ENCODE assay signal across 8 mouse cellular contexts in genomic region chr4:115738481-115738985, GRCm38 (mm10). TPM values are rescaled to one million over a fixed set of nuclear protein-coding genes. Genes with fewer than 3 reads are reported as not detected.
DNase-seq lines count a peak whose midpoint lies in the region; ATAC-seq and TF ChIP-seq lines count a peak whose summit lies in the region.

No protein-coding gene starts in this region.

- H3K36me3 ChIP-seq in heart, embryonic 11.5 days (ENCODE audit: control insufficient read depth, insufficient read depth, low read length) = peaks cover 7% of the 10 kb centered on the region
- H3K36me3 ChIP-seq in G1E (replicated peaks) = peaks cover 38% of the 10 kb centered on the region
- peaks cover 23% of the 10 kb centered on the region for H3K36me3 ChIP-seq in forebrain, embryonic 14.5 days (ENCODE audit: control insufficient read depth, insufficient read depth, low read length)
- peaks cover 12% of the 10 kb centered on the region for H3K36me3 ChIP-seq in limb, embryonic 14.5 days (ENCODE audit: control insufficient read depth, insufficient read depth, low read length)
- 0 out of 2 replicates have a peak, but pooled peaks cover 3% of the 10 kb centered on the region for H3K36me3 ChIP-seq in stomach, embryonic 15.5 days

- intact Hi-C loops in heart, postnatal 25 days (cut with DNase I) = loop anchor here (5.0 kb wide), 3 partner anchors 49 to 104 kb away; partner anchors contain the start of gene Mob3c

- no peak overlapping the region for H3K27ac ChIP-seq in heart, embryonic 11.5 days (ENCODE audit: low read depth, low read length)
- H3K27ac ChIP-seq in forebrain, embryonic 14.5 days (ENCODE audit: low read depth, low read length) = no peak overlapping the region
- H3K27ac ChIP-seq in limb, embryonic 14.5 days (replicated peaks; ENCODE audit: low read depth, low read length) = no peak overlapping the region
- no peak overlapping the region for H3K27ac ChIP-seq in stomach, embryonic 15.5 days

- no peak for TF ChIP-seq CTCF in G1E (IDR thresholded peaks at IDR 0.05; ENCODE audit: low read depth, low read length)

- 39% methylated on average over 13 of the region's 13 CpGs for WGBS in heart, embryonic 11.5 days (ENCODE audit: insufficient replicate concordance)
- WGBS in forebrain, embryonic 14.5 days = 40% methylated on average over 13 of the region's 13 CpGs
- WGBS in limb, embryonic 14.5 days = 42% methylated on average over 13 of the region's 13 CpGs
- WGBS in stomach, embryonic 15.5 days = 41% methylated on average over 13 of the region's 13 CpGs

- DNase-seq in heart, postnatal 25 days (ENCODE audit: low spot score) = no peak
- no peak for DNase-seq in G1E (ENCODE audit: low spot score)
- no peak for DNase-seq in forebrain, embryonic 14.5 days (ENCODE audit: low spot score)
- no peak for DNase-seq in limb, embryonic 14.5 days (ENCODE audit: low spot score)
- DNase-seq in frontal cortex, postnatal 10 days (ENCODE audit: low spot score in 2 of 2) = no peak
- DNase-seq in left cerebral cortex, adult 9 months (ENCODE audit: low spot score in 2 of 2) = no peak

- peak overlapping the region; percentile 87 for H3K4me2 ChIP-seq in heart, embryonic 11.5 days
- peak overlapping the region; percentile 76 for H3K4me2 ChIP-seq in forebrain, embryonic 14.5 days (ENCODE audit: low read length)
- peak overlapping the region; percentile 53 for H3K4me2 ChIP-seq in limb, embryonic 14.5 days (replicated peaks; ENCODE audit: low read depth, low read length, severe bottlenecking)
- peak overlapping the region; percentile 59 for H3K4me2 ChIP-seq in stomach, embryonic 15.5 days

- H3K9me3 ChIP-seq in heart, embryonic 11.5 days (replicated peaks; ENCODE audit: control insufficient read depth, low read length) = no peaks in the 10 kb centered on the region
- H3K9me3 ChIP-seq in G1E (replicated peaks) = no peaks in the 10 kb centered on the region
- no peaks in the 10 kb centered on the region for H3K9me3 ChIP-seq in forebrain, embryonic 14.5 days (replicated peaks; ENCODE audit: control insufficient read depth, low read length)
- no peaks in the 10 kb centered on the region for H3K9me3 ChIP-seq in limb, embryonic 14.5 days (ENCODE audit: control insufficient read depth, low read length)
- H3K9me3 ChIP-seq in stomach, embryonic 15.5 days = no peaks in the 10 kb centered on the region

- H3K9ac ChIP-seq in heart, embryonic 11.5 days (ENCODE audit: low read depth, low read length) = peak overlapping the region; percentile 89
- peak overlapping the region; percentile 88 for H3K9ac ChIP-seq in forebrain, embryonic 14.5 days (ENCODE audit: low read length)
- H3K9ac ChIP-seq in limb, embryonic 14.5 days (ENCODE audit: low read depth, low read length, severe bottlenecking) = peak overlapping the region; percentile 83
- peak overlapping the region; percentile 57; the same call in 1 of the 2 replicates for H3K9ac ChIP-seq in stomach, embryonic 15.5 days

- TF ChIP-seq POLR2A in limb, embryonic 14.5 days (IDR thresholded peaks at IDR 0.05; ENCODE audit: borderline replicate concordance, extremely low read depth, insufficient read depth, insufficient read length) = no peak

- no peaks in the 10 kb centered on the region for H3K27me3 ChIP-seq in heart, embryonic 11.5 days (ENCODE audit: control insufficient read depth, insufficient read depth, low read length)
- H3K27me3 ChIP-seq in G1E (ENCODE audit: insufficient read depth, low read length) = peaks cover 1% of the 10 kb centered on the region
- H3K27me3 ChIP-seq in forebrain, embryonic 14.5 days (replicated peaks; ENCODE audit: control insufficient read depth, insufficient read depth, low read length) = no peaks in the 10 kb centered on the region
- H3K27me3 ChIP-seq in limb, embryonic 14.5 days (ENCODE audit: control insufficient read depth, insufficient read depth, low read length) = no peaks in the 10 kb centered on the region
- H3K27me3 ChIP-seq in stomach, embryonic 15.5 days (replicated peaks) = no peaks in the 10 kb centered on the region

- peaks cover 7% of the 10 kb centered on the region for H3K4me1 ChIP-seq in heart, embryonic 11.5 days (ENCODE audit: control insufficient read depth, insufficient read depth, low read length)
- H3K4me1 ChIP-seq in G1E (ENCODE audit: insufficient read depth, low read depth, low read length) = peaks cover 57% of the 10 kb centered on the region
- peaks cover 13% of the 10 kb centered on the region for H3K4me1 ChIP-seq in forebrain, embryonic 14.5 days (ENCODE audit: control insufficient read depth, insufficient read depth, low read length)
- peaks cover 15% of the 10 kb centered on the region for H3K4me1 ChIP-seq in limb, embryonic 14.5 days (ENCODE audit: control insufficient read depth, insufficient read depth, low read length)
- peaks cover 14% of the 10 kb centered on the region for H3K4me1 ChIP-seq in stomach, embryonic 15.5 days

- ATAC-seq in heart, embryonic 11.5 days (replicated peaks; ENCODE audit: insufficient number of reproducible peaks, low FRiP score, low TSS enrichment) = no peak
- ATAC-seq in G1E (ENCODE audit: extremely low read depth, insufficient number of reproducible peaks, low FRiP score, poor library complexity, severe bottlenecking) = no peak
- no peak for ATAC-seq in forebrain, embryonic 14.5 days
- ATAC-seq in limb, embryonic 14.5 days (ENCODE audit: low FRiP score, low read depth) = no peak
- no peak for ATAC-seq in stomach, embryonic 15.5 days (ENCODE audit: insufficient read depth, low FRiP score, low read depth)

- H3K4me3 ChIP-seq in heart, embryonic 11.5 days (ENCODE audit: low read depth, low read length) = peak overlapping the region; percentile 84
- H3K4me3 ChIP-seq in G1E (ENCODE audit: low read depth, low read length) = peak overlapping the region; percentile 90
- peak overlapping the region; percentile 73 for H3K4me3 ChIP-seq in forebrain, embryonic 14.5 days (ENCODE audit: low read depth, low read length)
- H3K4me3 ChIP-seq in limb, embryonic 14.5 days (replicated peaks; ENCODE audit: low read length) = peak overlapping the region; percentile 80
- peak overlapping the region; percentile 65 for H3K4me3 ChIP-seq in stomach, embryonic 15.5 days (replicated peaks)

RNA-seq across cellular contexts. Expression of gene Efcab14, which starts 1.0 kb away (rescaled TPM):
- 42.8 and 43.2 TPM in 2 replicates for polyA plus RNA-seq in heart, embryonic 11.5 days (2014; fragmentation: Nextera tagmentation; extraction: Ambion mirVana)
- total RNA-seq in heart, postnatal 25 days (2021) = 10 to 100 TPM; 33.4 to 37.0 TPM
- 113 and 146 TPM in 2 replicates for total RNA-seq in G1E (2014; fragmentation: Nextera tagmentation)
- total RNA-seq in G1E (2017) = 27.2 and 32.8 TPM in 2 replicates
- polyA plus RNA-seq in G1E (2012) = 14.2 and 18.6 TPM in 2 replicates
- polyA plus RNA-seq in forebrain, embryonic 14.5 days (2014; fragmentation: Nextera tagmentation; extraction: Ambion mirVana) = 17.7 and 23.4 TPM in 2 replicates
- 24.8 and 26.3 TPM in 2 replicates for polyA plus RNA-seq in limb, embryonic 14.5 days (2012; rRNA removed)
- polyA plus RNA-seq in limb, embryonic 14.5 days (2014; fragmentation: Nextera tagmentation; extraction: Ambion mirVana) = 35.2 and 40.2 TPM in 2 replicates
- 30.4 and 34.4 TPM in 2 replicates for polyA plus RNA-seq in stomach, embryonic 15.5 days (2015; fragmentation: Nextera tagmentation; extraction: Ambion mirVana)

RNA-seq across cellular contexts. Expression of gene Tex38, which starts 42.3 kb away (rescaled TPM):
- 0.28 and 0.34 TPM in 2 replicates for polyA plus RNA-seq in heart, embryonic 11.5 days (2014; fragmentation: Nextera tagmentation; extraction: Ambion mirVana)
- under 1 TPM; 0.55 to 0.78 TPM for total RNA-seq in heart, postnatal 25 days (2021)
- total RNA-seq in G1E (2014; fragmentation: Nextera tagmentation) (not detected in 2 replicates), G1E (2017) (0.23 TPM in 1 of 2 replicates, not detected in the other)
- polyA plus RNA-seq in G1E (2012) = not detected in 2 replicates
- not detected in 2 replicates for polyA plus RNA-seq in forebrain, embryonic 14.5 days (2014; fragmentation: Nextera tagmentation; extraction: Ambion mirVana)
- polyA plus RNA-seq in limb, embryonic 14.5 days (2012; rRNA removed) = 0.50 and 1.0 TPM in 2 replicates
- 0.32 TPM in 1 of 2 replicates, not detected in the other for polyA plus RNA-seq in limb, embryonic 14.5 days (2014; fragmentation: Nextera tagmentation; extraction: Ambion mirVana)
- polyA plus RNA-seq in stomach, embryonic 15.5 days (2015; fragmentation: Nextera tagmentation; extraction: Ambion mirVana) = 0.40 and 0.45 TPM in 2 replicates

RNA-seq across cellular contexts. Expression of gene Atpaf1, which starts 46.1 kb away (rescaled TPM):
- polyA plus RNA-seq in heart, embryonic 11.5 days (2014; fragmentation: Nextera tagmentation; extraction: Ambion mirVana) = 77.7 and 77.9 TPM in 2 replicates
- 10 to 100 TPM; 78.8 to 79.6 TPM for total RNA-seq in heart, postnatal 25 days (2021)
- 26.9 and 32.3 TPM in 2 replicates for total RNA-seq in G1E (2014; fragmentation: Nextera tagmentation)
- total RNA-seq in G1E (2017) = 10.4 and 13.5 TPM in 2 replicates
- polyA plus RNA-seq in G1E (2012) = 11.1 and 13.3 TPM in 2 replicates
- polyA plus RNA-seq in forebrain, embryonic 14.5 days (2014; fragmentation: Nextera tagmentation; extraction: Ambion mirVana) = 30.1 and 36.2 TPM in 2 replicates
- polyA plus RNA-seq in limb, embryonic 14.5 days (2012; rRNA removed) = 29.9 and 35.5 TPM in 2 replicates
- 57.1 and 58.4 TPM in 2 replicates for polyA plus RNA-seq in limb, embryonic 14.5 days (2014; fragmentation: Nextera tagmentation; extraction: Ambion mirVana)
- 47.8 and 50.9 TPM in 2 replicates for polyA plus RNA-seq in stomach, embryonic 15.5 days (2015; fragmentation: Nextera tagmentation; extraction: Ambion mirVana)
